In genomic region chr1:69459899-69460298, GRCm38 (mm10) we compare ENCODE assay signal across 15 mouse cellular contexts.
"Had no signal": no experiment of that assay in that cellular context is flagged by ENCODE, and none has a peak within 500 bp of the region (broad histone marks: within the 10 kb centered on the region; RNA-seq: fewer than 3 reads in every experiment).

No protein-coding gene starts in this region.

- H3K27ac ChIP-seq: lung, embryonic 15.5 days; macrophage; midbrain, embryonic 13.5 days; midbrain, embryonic 15.5 days; neural tube, embryonic 12.5 days; stomach, embryonic 15.5 days; stomach, postnatal 0 days had no signal

- H3K4me3 ChIP-seq: lung, embryonic 15.5 days; megakaryocyte, embryonic 14.5 days; midbrain, embryonic 13.5 days; midbrain, embryonic 15.5 days; neural tube, embryonic 12.5 days; stomach, embryonic 15.5 days had no signal

- DNase-seq: lung, adult 2 months; lung, postnatal 14 days; lung, postnatal 36 days; right cerebral cortex, postnatal 14 days; thymus, adult 2 months; thymus, postnatal 25 days; thymus, postnatal 4 days had no signal

- H3K9me3 ChIP-seq: lung, embryonic 15.5 days; megakaryocyte, embryonic 14.5 days; midbrain, embryonic 13.5 days; midbrain, embryonic 15.5 days; neural tube, embryonic 12.5 days; stomach, embryonic 15.5 days had no signal

- H3K4me1 ChIP-seq: lung, embryonic 15.5 days; megakaryocyte, embryonic 14.5 days; midbrain, embryonic 13.5 days; midbrain, embryonic 15.5 days; neural tube, embryonic 12.5 days; stomach, embryonic 15.5 days had no signal

- H3K9ac ChIP-seq: lung, embryonic 15.5 days; midbrain, embryonic 13.5 days; midbrain, embryonic 15.5 days; neural tube, embryonic 12.5 days; stomach, embryonic 15.5 days had no signal

- H3K36me3 ChIP-seq: lung, embryonic 15.5 days; midbrain, embryonic 13.5 days; midbrain, embryonic 15.5 days; neural tube, embryonic 12.5 days; stomach, embryonic 15.5 days had no signal
